Mouse (Mus musculus) cerebellum, adult 2 months (tissue): ENCODE measurements at regions not wholly inside any gene's neighbourhood (a gene's known extent, or its start where the extent isn't known, plus 50 kb on each side); places are given as distances from the start of the nearest gene placed in this dataset.

Experiments used
- CTCF ChIP-seq: fragments of 200-500 bp; IDR thresholded peaks from 2 replicates; pipeline ENCODE4 v1.5.1; 2011; ENCODE audit warnings: low read depth, mild to moderate bottlenecking, control low read depth, low read length, moderate library complexity, borderline replicate concordance; ENCODE audit not compliant: insufficient read depth
- POLR2A ChIP-seq: fragments of 200-500 bp; IDR thresholded peaks from 2 replicates; pipeline ENCODE4 v1.6.1; 2011; ENCODE audit warnings: low read length, control low read depth, borderline replicate concordance; ENCODE audit not compliant: insufficient read depth

- no peak for TF ChIP-seq CTCF
- no peak for TF ChIP-seq POLR2A
These were observed 78.5 kb upstream of the Igsf21 start for GRCm38 (mm10) chr4:140324971-140325676.
